Mouse (Mus musculus): ENCODE measurements around the gene C730034F03Rik. TPM values are rescaled to one million over a fixed set of nuclear protein-coding genes. Genes with fewer than 3 reads are reported as not detected.

C730034F03Rik gene
- polyA plus RNA-seq, 1 experiment from 2014 or later, result 4.0 TPM

GRCm38 (mm10) chr15:89461321-89461720 is 31.9 kb downstream of the C730034F03Rik start:
- H3K36me3 ChIP-seq (ENCODE audit: control insufficient read depth, insufficient read depth, low read length), result peaks cover 13% of the 10 kb centered on the region; the same call in 1 of the 2 replicates
- H3K27ac ChIP-seq (ENCODE audit: low read depth, low read length), result no peak overlapping the region
- no peak overlapping the region for H3K4me3 ChIP-seq (ENCODE audit: low read depth, low read length)
- no peak overlapping the region for H3K9ac ChIP-seq (ENCODE audit: low read depth, low read length)
- H3K4me1 ChIP-seq (replicated peaks; ENCODE audit: control insufficient read depth, insufficient read depth, low read length), result no peaks in the 10 kb centered on the region
- no peaks in the 10 kb centered on the region for H3K27me3 ChIP-seq (ENCODE audit: control insufficient read depth, insufficient read depth, low read length)
- DNase-seq (ENCODE audit: low spot score) (no peak), ATAC-seq (ENCODE audit: low FRiP score) (no peak)
- no peak overlapping the region for H3K4me2 ChIP-seq (replicated peaks; ENCODE audit: low read depth, low read length)
- H3K9me3 ChIP-seq (ENCODE audit: control insufficient read depth, low read length), result no peaks in the 10 kb centered on the region
- 81% methylated on average over 15 of the region's 15 CpGs for WGBS

DNA sequence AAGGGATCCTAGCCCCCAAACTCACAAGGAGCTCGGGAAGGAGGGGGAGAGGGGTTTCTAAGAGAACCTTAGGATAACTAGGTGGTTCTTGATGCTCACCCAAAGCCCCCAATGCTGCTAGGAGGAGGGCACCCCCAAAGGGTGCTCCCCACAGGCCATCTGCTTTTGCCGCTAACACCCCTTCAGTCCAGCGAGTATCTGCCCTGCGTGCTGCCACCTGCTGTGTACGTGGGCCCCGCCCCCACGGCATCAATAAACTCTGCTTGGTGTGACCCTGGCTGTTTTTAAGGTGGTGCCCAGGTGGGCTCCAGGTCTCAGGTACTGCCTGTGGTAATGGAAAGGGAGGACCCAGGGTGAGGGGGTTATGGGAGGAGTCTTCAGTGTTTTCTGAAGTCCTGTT is 32.8 kb downstream of the C730034F03Rik start:
- H3K4me1 ChIP-seq (replicated peaks; ENCODE audit: control insufficient read depth, insufficient read depth, low read length), result no peaks in the 10 kb centered on the region
- H3K9me3 ChIP-seq (ENCODE audit: control insufficient read depth, low read length), result no peaks in the 10 kb centered on the region
- ATAC-seq (ENCODE audit: low FRiP score) (no peak), DNase-seq (ENCODE audit: low spot score) (no peak)
- H3K9ac ChIP-seq (ENCODE audit: low read depth, low read length), result no peak overlapping the region
- WGBS, result 80% methylated on average over 7 of the region's 7 CpGs
- H3K4me3 ChIP-seq (ENCODE audit: low read depth, low read length), result no peak overlapping the region
- H3K36me3 ChIP-seq (ENCODE audit: control insufficient read depth, insufficient read depth, low read length), result peaks cover 12% of the 10 kb centered on the region; the same call in 1 of the 2 replicates
- no peak overlapping the region for H3K4me2 ChIP-seq (replicated peaks; ENCODE audit: low read depth, low read length)
- no peak overlapping the region for H3K27ac ChIP-seq (ENCODE audit: low read depth, low read length)
- no peaks in the 10 kb centered on the region for H3K27me3 ChIP-seq (ENCODE audit: control insufficient read depth, insufficient read depth, low read length)

DNA sequence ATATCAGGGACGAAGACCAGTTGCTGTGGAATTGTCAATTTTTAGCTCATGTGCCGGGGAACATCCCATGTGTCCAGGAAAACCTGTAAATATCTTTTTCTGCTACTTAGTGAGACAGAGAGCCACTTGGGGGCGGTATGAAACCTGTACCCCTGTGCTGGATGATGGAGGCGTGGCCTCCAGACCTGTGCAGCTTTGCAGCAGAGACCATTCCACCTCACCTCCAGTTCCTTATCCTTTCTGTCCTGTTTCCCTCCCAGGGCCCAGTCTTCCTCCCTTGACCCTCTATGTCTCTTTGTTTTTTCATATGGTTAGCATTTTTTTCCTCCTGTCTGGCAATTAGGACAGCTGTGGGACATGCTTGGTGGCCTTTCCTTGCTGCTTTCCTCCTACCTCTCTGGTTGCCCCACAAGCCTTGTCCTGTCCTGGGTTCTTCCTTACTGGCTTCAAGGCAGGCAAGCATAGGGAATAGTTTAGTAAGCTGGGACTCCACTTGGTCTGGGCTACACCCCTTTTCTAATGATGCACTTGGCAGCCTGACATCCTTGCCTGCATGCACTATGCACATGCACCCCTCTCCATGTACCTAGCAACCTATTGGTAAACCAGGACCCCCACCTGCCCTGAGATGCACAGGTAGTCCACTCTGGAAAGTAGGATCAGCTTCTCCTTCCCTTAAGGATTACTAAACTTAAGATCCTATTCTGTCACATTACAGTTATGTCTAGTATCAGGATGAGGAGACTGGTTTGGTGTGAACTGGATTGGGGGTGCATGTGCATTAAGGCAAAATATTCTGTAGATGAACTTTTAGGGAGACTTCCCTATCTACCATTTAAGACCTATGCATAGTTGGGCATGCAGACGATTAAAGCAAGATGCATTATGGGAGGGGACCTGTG is 34.2 kb downstream of the C730034F03Rik start:
- H3K9ac ChIP-seq (ENCODE audit: low read depth, low read length), result no peak overlapping the region
- no peaks in the 10 kb centered on the region for H3K4me1 ChIP-seq (replicated peaks; ENCODE audit: control insufficient read depth, insufficient read depth, low read length)
- H3K36me3 ChIP-seq (ENCODE audit: control insufficient read depth, insufficient read depth, low read length), result peaks cover 7% of the 10 kb centered on the region; the same call in 1 of the 2 replicates
- ATAC-seq (ENCODE audit: low FRiP score) (no peak), DNase-seq (ENCODE audit: low spot score) (no peak)
- no peak overlapping the region for H3K27ac ChIP-seq (ENCODE audit: low read depth, low read length)
- no peak overlapping the region for H3K4me2 ChIP-seq (replicated peaks; ENCODE audit: low read depth, low read length)
- H3K9me3 ChIP-seq (ENCODE audit: control insufficient read depth, low read length), result no peaks in the 10 kb centered on the region
- WGBS, result 67% methylated on average over 5 of the region's 5 CpGs
- H3K4me3 ChIP-seq (ENCODE audit: low read depth, low read length), result no peak overlapping the region
- H3K27me3 ChIP-seq (ENCODE audit: control insufficient read depth, insufficient read depth, low read length), result no peaks in the 10 kb centered on the region

GRCm38 (mm10) chr15:89465052-89465451 is 35.7 kb downstream of the C730034F03Rik start:
- no peak overlapping the region for H3K4me3 ChIP-seq (ENCODE audit: low read depth, low read length)
- peaks cover 7% of the 10 kb centered on the region; the same call in 1 of the 2 replicates for H3K36me3 ChIP-seq (ENCODE audit: control insufficient read depth, insufficient read depth, low read length)
- peak; percentile 57 for DNase-seq (ENCODE audit: low spot score)
- H3K4me2 ChIP-seq (replicated peaks; ENCODE audit: low read depth, low read length), result no peak overlapping the region
- no peaks in the 10 kb centered on the region for H3K9me3 ChIP-seq (ENCODE audit: control insufficient read depth, low read length)
- H3K27me3 ChIP-seq (ENCODE audit: control insufficient read depth, insufficient read depth, low read length), result no peaks in the 10 kb centered on the region
- 13% methylated on average over 1 of the region's 1 CpGs for WGBS
- no peak overlapping the region for H3K27ac ChIP-seq (ENCODE audit: low read depth, low read length)
- ATAC-seq (ENCODE audit: low FRiP score), result 0 out of 2 replicates have a peak, but pooled peaks have one; percentile 31
- no peaks in the 10 kb centered on the region for H3K4me1 ChIP-seq (replicated peaks; ENCODE audit: control insufficient read depth, insufficient read depth, low read length)
- no peak overlapping the region for H3K9ac ChIP-seq (ENCODE audit: low read depth, low read length)

DNA sequence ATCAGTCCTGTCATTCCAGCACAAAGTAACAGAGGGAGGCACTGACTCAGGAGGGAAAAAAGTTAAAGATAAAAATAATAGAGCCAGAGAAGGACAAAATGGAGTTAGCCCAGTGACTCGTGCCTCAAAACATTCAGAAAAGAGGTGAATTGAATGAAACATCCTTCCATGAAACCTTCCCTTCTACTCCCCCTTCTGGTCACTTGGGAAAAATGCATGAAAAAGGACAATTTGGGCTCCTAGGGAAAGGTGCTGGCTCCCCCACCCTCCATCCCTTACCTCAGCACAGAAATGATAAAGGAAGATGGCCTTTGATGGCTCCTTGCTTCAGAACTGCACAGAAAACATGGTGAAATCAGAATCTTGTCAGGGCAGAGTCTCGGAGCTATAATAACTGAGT is 39.2 kb downstream of the C730034F03Rik start:
- H3K36me3 ChIP-seq (ENCODE audit: control insufficient read depth, insufficient read depth, low read length), result no peaks in the 10 kb centered on the region
- H3K9me3 ChIP-seq (ENCODE audit: control insufficient read depth, low read length), result no peaks in the 10 kb centered on the region
- ATAC-seq (ENCODE audit: low FRiP score) (no peak), DNase-seq (ENCODE audit: low spot score) (peak; percentile 55)
- no peak overlapping the region for H3K27ac ChIP-seq (ENCODE audit: low read depth, low read length)
- H3K4me1 ChIP-seq (replicated peaks; ENCODE audit: control insufficient read depth, insufficient read depth, low read length), result no peaks in the 10 kb centered on the region
- H3K4me3 ChIP-seq (ENCODE audit: low read depth, low read length), result no peak overlapping the region
- no peaks in the 10 kb centered on the region for H3K27me3 ChIP-seq (ENCODE audit: control insufficient read depth, insufficient read depth, low read length)
- WGBS, result 39% methylated on average over 2 of the region's 2 CpGs
- H3K9ac ChIP-seq (ENCODE audit: low read depth, low read length), result no peak overlapping the region
- no peak overlapping the region for H3K4me2 ChIP-seq (replicated peaks; ENCODE audit: low read depth, low read length)

GRCm38 (mm10) chr15:89471476-89471875 is 42.1 kb downstream of the C730034F03Rik start:
- 0 out of 2 replicates have a peak, but pooled peaks cover 2% of the 10 kb centered on the region for H3K4me1 ChIP-seq (replicated peaks; ENCODE audit: control insufficient read depth, insufficient read depth, low read length)
- no peak overlapping the region for H3K4me3 ChIP-seq (ENCODE audit: low read depth, low read length)
- no peak overlapping the region for H3K9ac ChIP-seq (ENCODE audit: low read depth, low read length)
- no peak overlapping the region for H3K4me2 ChIP-seq (replicated peaks; ENCODE audit: low read depth, low read length)
- DNase-seq (ENCODE audit: low spot score) (no peak), ATAC-seq (ENCODE audit: low FRiP score) (no peak)
- no peak overlapping the region for H3K27ac ChIP-seq (ENCODE audit: low read depth, low read length)
- H3K27me3 ChIP-seq (ENCODE audit: control insufficient read depth, insufficient read depth, low read length), result no peaks in the 10 kb centered on the region
- WGBS, result 93% methylated on average over 4 of the region's 4 CpGs
- H3K36me3 ChIP-seq (ENCODE audit: control insufficient read depth, insufficient read depth, low read length), result no peaks in the 10 kb centered on the region
- H3K9me3 ChIP-seq (ENCODE audit: control insufficient read depth, low read length), result no peaks in the 10 kb centered on the region

DNA sequence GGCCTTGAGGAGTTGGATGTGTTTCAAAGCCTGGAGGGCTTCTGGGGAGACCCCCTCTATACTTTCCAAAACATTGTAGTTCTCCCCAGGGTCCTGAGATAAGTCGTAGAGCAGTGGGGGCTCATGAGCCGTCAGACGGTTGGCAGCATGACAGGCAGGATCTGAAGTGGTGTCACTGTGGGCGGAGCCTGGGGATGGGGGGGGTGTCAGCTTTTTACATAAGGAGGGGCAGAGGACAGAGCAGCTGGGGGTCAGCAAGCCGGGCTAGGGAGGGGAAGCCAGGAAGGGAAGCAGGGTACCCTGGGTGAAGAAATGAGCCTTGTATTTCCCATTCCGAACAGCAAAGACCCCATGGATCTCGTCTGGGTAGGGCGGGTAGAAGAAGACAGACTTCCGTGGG is 44.0 kb downstream of the C730034F03Rik start:
- H3K27ac ChIP-seq (ENCODE audit: low read depth, low read length), result no peak overlapping the region
- H3K4me2 ChIP-seq (replicated peaks; ENCODE audit: low read depth, low read length), result no peak overlapping the region
- no peaks in the 10 kb centered on the region for H3K9me3 ChIP-seq (ENCODE audit: control insufficient read depth, low read length)
- H3K4me3 ChIP-seq (ENCODE audit: low read depth, low read length), result no peak overlapping the region
- WGBS, result 83% methylated on average over 9 of the region's 9 CpGs
- H3K9ac ChIP-seq (ENCODE audit: low read depth, low read length), result no peak overlapping the region
- no peak for DNase-seq (ENCODE audit: low spot score)
- no peak for ATAC-seq (ENCODE audit: low FRiP score)
- H3K27me3 ChIP-seq (ENCODE audit: control insufficient read depth, insufficient read depth, low read length), result no peaks in the 10 kb centered on the region
- H3K4me1 ChIP-seq (replicated peaks; ENCODE audit: control insufficient read depth, insufficient read depth, low read length), result 0 out of 2 replicates have a peak, but pooled peaks cover 2% of the 10 kb centered on the region
- H3K36me3 ChIP-seq (ENCODE audit: control insufficient read depth, insufficient read depth, low read length), result no peaks in the 10 kb centered on the region

GRCm38 (mm10) chr15:89473921-89474320 is 44.5 kb downstream of the C730034F03Rik start:
- Histone ChIP-seq H3K4me1 (replicated peaks; ENCODE audit: control insufficient read depth, insufficient read depth, low read length) (0 out of 2 replicates have a peak, but pooled peaks cover 2% of the 10 kb centered on the region), H3K27ac (ENCODE audit: low read depth, low read length) (no peak overlapping the region), H3K27me3 (ENCODE audit: control insufficient read depth, insufficient read depth, low read length) (no peaks in the 10 kb centered on the region), H3K9ac (ENCODE audit: low read depth, low read length) (no peak overlapping the region), H3K36me3 (ENCODE audit: control insufficient read depth, insufficient read depth, low read length) (no peaks in the 10 kb centered on the region), H3K4me3 (ENCODE audit: low read depth, low read length) (no peak overlapping the region), H3K4me2 (replicated peaks; ENCODE audit: low read depth, low read length) (no peak overlapping the region), H3K9me3 (ENCODE audit: control insufficient read depth, low read length) (no peaks in the 10 kb centered on the region)
- 95% methylated on average over 8 of the region's 8 CpGs for WGBS
- ATAC-seq (ENCODE audit: low FRiP score) (no peak), DNase-seq (ENCODE audit: low spot score) (no peak)
